Mouse (Mus musculus) ES-Bruce4 (cell line): Measurements from ENCODE around the gene Meis2.

ENCODE experiments used
- CTCF ChIP-seq: IDR thresholded peaks from one replicate; pipeline ENCODE4 v1.8.1; 2011; ENCODE audit warnings: low read depth, low read length
- POLR2A ChIP-seq: IDR thresholded peaks from one replicate; pipeline ENCODE4 v1.8.1; 2011; ENCODE audit warnings: low read length; ENCODE audit not compliant: insufficient read depth

GRCm38 (mm10) chr2:115856401-115857073 lies 209.1 kb downstream of the Meis2 start:
- TF ChIP-seq POLR2A, result no peak
- TF ChIP-seq CTCF, result no peak
